Mouse (Mus musculus) spleen, adult 2 months (tissue): ENCODE measurements around the gene Shf. TPM values are rescaled to one million over a fixed set of nuclear protein-coding genes. Genes with fewer than 3 reads are reported as not detected.

Experiments
- DNase-seq, 2 experiments: peaks; one replicate each; pipeline versions ENCODE4 v3.0.0 to v3.0.0-alpha.2; 2012 to 2021; ENCODE audit warnings: low spot score in 2 of 2, low read depth in 1 of 2
- H3K27ac ChIP-seq: fragments of 200-500 bp; 2 replicates; pipeline ENCODE4 v1.5.1; 2012; ENCODE audit warnings: low read length, inconsistent platforms; ENCODE audit not compliant: insufficient read depth
- H3K27me3 ChIP-seq: fragments of 200-500 bp; 2 replicates; pipeline ENCODE4 v1.6.1; 2012; ENCODE audit warnings: mild to moderate bottlenecking, moderate library complexity, low read length, inconsistent platforms; ENCODE audit not compliant: control insufficient read depth, insufficient read depth
- H3K36me3 ChIP-seq: fragments of 200-500 bp; 2 replicates; pipeline ENCODE4 v1.6.1; 2012; ENCODE audit warnings: mild to moderate bottlenecking, low read length, inconsistent platforms; ENCODE audit not compliant: control insufficient read depth, insufficient read depth
- H3K4me1 ChIP-seq: fragments of 200-500 bp; 2 replicates; pipeline ENCODE4 v1.6.1; 2011; ENCODE audit warnings: inconsistent platforms; ENCODE audit not compliant: control insufficient read depth, insufficient read depth, insufficient read length
- H3K4me3 ChIP-seq: fragments of 200-500 bp; 2 replicates; pipeline ENCODE4 v1.5.1; 2011; ENCODE audit warnings: mild to moderate bottlenecking, inconsistent platforms; ENCODE audit not compliant: insufficient read depth, insufficient read length; ENCODE audit errors: extremely low read depth
- CTCF ChIP-seq: fragments of 200-500 bp; IDR thresholded peaks from 2 replicates; pipeline ENCODE4 v1.5.1; 2011; ENCODE audit warnings: mild to moderate bottlenecking, inconsistent platforms; ENCODE audit not compliant: insufficient read depth, insufficient read length, insufficient replicate concordance; ENCODE audit errors: extremely low read depth
- POLR2A ChIP-seq: fragments of 200-500 bp; IDR thresholded peaks from 2 replicates; pipeline ENCODE4 v1.6.1; 2011; ENCODE audit warnings: low read depth, low read length, inconsistent platforms
- WGBS: fragments of 180-500 bp; shearing (Covaris S2); methylation state at CpG from one replicate; pipeline ENCODE4 v1.1.7; 2018; 5-methylcytosine and 5-hydroxymethylcytosine counted together
- polyA plus RNA-seq: library from polyadenylated mRNA; depleted of rRNA; stranded (reverse); fragments of >200 nt; gene quantifications from 2 replicates; pipeline ENCODE4 v1.2.3, GENCODE M21; 2012

Shf gene
- polyA plus RNA-seq, 1 experiment: 4.3 TPM

GRCm38 (mm10) chr2:122356187-122356586, 12.8 kb downstream of the Shf start:
- Histone ChIP-seq H3K4me3 (no peak overlapping the region), H3K4me1 (peaks cover 4% of the 10 kb centered on the region; the same call in 1 of the 2 replicates), H3K27me3 (no peaks in the 10 kb centered on the region), H3K36me3 (no peaks in the 10 kb centered on the region), H3K27ac (no peak overlapping the region)
- WGBS: 86% methylated on average over 3 of the region's 3 CpGs
- no peak for TF ChIP-seq CTCF
- TF ChIP-seq POLR2A: no peak
- DNase-seq: no peak

- H3K27ac ChIP-seq: no peak overlapping the region
- no peaks in the 10 kb centered on the region for H3K36me3 ChIP-seq
- H3K4me1 ChIP-seq: no peaks in the 10 kb centered on the region
- TF ChIP-seq POLR2A: no peak
- TF ChIP-seq CTCF: no peak
- WGBS: 94% methylated on average over 5 of the region's 5 CpGs
- no peak for DNase-seq
- no peak overlapping the region for H3K4me3 ChIP-seq
- no peaks in the 10 kb centered on the region for H3K27me3 ChIP-seq
Measured at GRCm38 (mm10) chr2:122355389-122355788, 13.6 kb downstream of the Shf start.

GRCm38 (mm10) chr2:122354191-122354929, 14.6 kb downstream of the Shf start:
- no peak for TF ChIP-seq POLR2A
- TF ChIP-seq CTCF: no peak
- H3K4me1 ChIP-seq: no peaks in the 10 kb centered on the region
- H3K27me3 ChIP-seq: no peaks in the 10 kb centered on the region
- no peaks in the 10 kb centered on the region for H3K36me3 ChIP-seq
- no peak overlapping the region for H3K4me3 ChIP-seq
- H3K27ac ChIP-seq: no peak overlapping the region
- WGBS: 92% methylated on average over 12 of the region's 12 CpGs
- no peak for DNase-seq

GRCm38 (mm10) chr2:122353765-122354164, 15.2 kb downstream of the Shf start:
- H3K27me3 ChIP-seq: no peaks in the 10 kb centered on the region
- H3K4me3 ChIP-seq: no peak overlapping the region
- H3K36me3 ChIP-seq: no peaks in the 10 kb centered on the region
- no peak for DNase-seq
- peaks cover 5% of the 10 kb centered on the region; the same call in 1 of the 2 replicates for H3K4me1 ChIP-seq
- TF ChIP-seq CTCF (no peak), POLR2A (no peak)
- WGBS: 93% methylated on average over 8 of the region's 8 CpGs
- no peak overlapping the region for H3K27ac ChIP-seq

- no peaks in the 10 kb centered on the region for H3K36me3 ChIP-seq
- DNase-seq: no peak
- H3K4me1 ChIP-seq: peaks cover 5% of the 10 kb centered on the region; the same call in 1 of the 2 replicates
- H3K4me3 ChIP-seq: no peak overlapping the region
- H3K27me3 ChIP-seq: no peaks in the 10 kb centered on the region
- no peak for TF ChIP-seq POLR2A
- no peak for TF ChIP-seq CTCF
- WGBS: 95% methylated on average over 6 of the region's 6 CpGs
- no peak overlapping the region for H3K27ac ChIP-seq
Measured at GRCm38 (mm10) chr2:122352992-122353391, 16.0 kb downstream of the Shf start.

- WGBS: 68% methylated on average over 4 of the region's 4 CpGs
- TF ChIP-seq POLR2A (no peak), CTCF (no peak)
Measured at GRCm38 (mm10) chr2:122351931-122352329, 17.0 kb downstream of the Shf start.

More at GRCm38 (mm10) chr2:122351931-122352329, 17.0 kb downstream of the Shf start:
- Histone ChIP-seq H3K36me3 (no peaks in the 10 kb centered on the region), H3K4me3 (no peak overlapping the region), H3K27me3 (no peaks in the 10 kb centered on the region), H3K27ac (no peak overlapping the region), H3K4me1 (peaks cover 5% of the 10 kb centered on the region; the same call in 1 of the 2 replicates)
- DNase-seq: no peak
